Mouse (Mus musculus) neural tube, embryonic 15.5 days (tissue): ENCODE measurements around the gene Olfr775. TPM values are rescaled to one million over a fixed set of nuclear protein-coding genes. Genes with fewer than 3 reads are reported as not detected.

Experiments used
- ATAC-seq: fragments of 200-750 bp; cut with Nextera tagmentation; 2 replicates; pipeline ENCODE4 v1.8.0; 2017; ENCODE audit warnings: mild to moderate bottlenecking, moderate TSS enrichment, moderate library complexity; ENCODE audit not compliant: low FRiP score
- H3K27ac ChIP-seq: fragments of 300-500 bp; sonication (generic); replicated peaks from 2 replicates; pipeline ENCODE4 v1.5.1; 2015; ENCODE audit warnings: mild to moderate bottlenecking, inconsistent platforms
- H3K27me3 ChIP-seq: fragments of 300-500 bp; sonication (generic); replicated peaks from 2 replicates; pipeline ENCODE4 v1.6.1; 2015; ENCODE audit warnings: inconsistent platforms
- H3K36me3 ChIP-seq: fragments of 300-500 bp; sonication (generic); 2 replicates; pipeline ENCODE4 v1.6.1; 2015; ENCODE audit warnings: inconsistent platforms
- H3K4me1 ChIP-seq: fragments of 300-500 bp; sonication (generic); 2 replicates; pipeline ENCODE4 v1.6.1; 2015; ENCODE audit warnings: inconsistent platforms
- H3K4me2 ChIP-seq: fragments of 300-500 bp; sonication (generic); 2 replicates; pipeline ENCODE4 v1.6.1; 2015; ENCODE audit warnings: inconsistent platforms, mild to moderate bottlenecking, moderate library complexity
- H3K4me3 ChIP-seq: fragments of 300-500 bp; sonication (generic); replicated peaks from 2 replicates; pipeline ENCODE4 v1.5.1; 2015; ENCODE audit warnings: mild to moderate bottlenecking, inconsistent platforms
- H3K9ac ChIP-seq: fragments of 300-500 bp; sonication (generic); replicated peaks from 2 replicates; pipeline ENCODE4 v1.6.1; 2015; ENCODE audit warnings: mild to moderate bottlenecking, inconsistent platforms
- H3K9me3 ChIP-seq: fragments of 300-500 bp; sonication (generic); replicated peaks from 2 replicates; pipeline ENCODE4 v1.6.1; 2016; ENCODE audit warnings: inconsistent platforms
- WGBS: fragments of 180-500 bp; shearing (Covaris S2); methylation state at CpG from one replicate; pipeline ENCODE4 v1.1.7; 2015; ENCODE audit warnings: mixed read lengths; 5-methylcytosine and 5-hydroxymethylcytosine counted together
- polyA plus RNA-seq: library from polyadenylated mRNA; unstranded; fragments of >200 nt; fragmentation: Nextera tagmentation; extraction: Ambion mirVana; gene quantifications from 2 replicates; pipeline ENCODE4 v1.2.1, GENCODE M21; 2015

The Olfr775 gene
- polyA plus RNA-seq = not detected in 2 replicates

- no peak within 1 kb of the TSS for H3K4me3 ChIP-seq
- H3K27me3 ChIP-seq = no peaks in the 10 kb centered on the region
- H3K4me2 ChIP-seq = no peak within 1 kb of the TSS
- no peaks in the 10 kb centered on the region for H3K36me3 ChIP-seq
- no peak for ATAC-seq
- no peaks in the 10 kb centered on the region for H3K4me1 ChIP-seq
- H3K9ac ChIP-seq = no peak within 1 kb of the TSS
- H3K27ac ChIP-seq = no peak within 1 kb of the TSS
- 62% methylated on average over 3 of the region's 3 CpGs for WGBS
- H3K9me3 ChIP-seq = no peaks in the 10 kb centered on the region
Observed at GRCm38 (mm10) chr10:129248112-129248511, at the start of gene Olfr775. Olfr775 (plus strand) TSS chr10:129248412.

GRCm38 (mm10) chr10:129230737-129231136 is 17.5 kb upstream of the Olfr775 start:
- Histone ChIP-seq H3K36me3 (no peaks in the 10 kb centered on the region), H3K27ac (no peak overlapping the region), H3K4me3 (no peak overlapping the region), H3K9me3 (no peaks in the 10 kb centered on the region), H3K4me2 (no peak overlapping the region), H3K9ac (no peak overlapping the region), H3K4me1 (no peaks in the 10 kb centered on the region), H3K27me3 (no peaks in the 10 kb centered on the region)
- 84% methylated on average over 1 of the region's 1 CpGs for WGBS
- ATAC-seq = no peak

- ATAC-seq = no peak
- H3K4me3 ChIP-seq = no peak within 1 kb of the TSS
- no peaks in the 10 kb centered on the region for H3K36me3 ChIP-seq
- H3K27me3 ChIP-seq = no peaks in the 10 kb centered on the region
- H3K9ac ChIP-seq = no peak within 1 kb of the TSS
- no peaks in the 10 kb centered on the region for H3K4me1 ChIP-seq
- H3K27ac ChIP-seq = no peak within 1 kb of the TSS
- H3K9me3 ChIP-seq = no peaks in the 10 kb centered on the region
- WGBS = 80% methylated on average over 2 of the region's 2 CpGs
- H3K4me2 ChIP-seq = no peak within 1 kb of the TSS
Observed at GRCm38 (mm10) chr10:129235904-129236303, 12.3 kb upstream of the Olfr775 start, which contains the start of gene Olfr774. Olfr774 (plus strand) TSS chr10:129236204.

- no peaks in the 10 kb centered on the region for H3K4me1 ChIP-seq
- H3K36me3 ChIP-seq = no peaks in the 10 kb centered on the region
- no peak within 1 kb of the TSS for H3K4me2 ChIP-seq
- no peaks in the 10 kb centered on the region for H3K27me3 ChIP-seq
- no peaks in the 10 kb centered on the region for H3K9me3 ChIP-seq
- no peak within 1 kb of the TSS for H3K27ac ChIP-seq
- H3K4me3 ChIP-seq = no peak within 1 kb of the TSS
- no peak within 1 kb of the TSS for H3K9ac ChIP-seq
- ATAC-seq = no peak
Observed at GRCm38 (mm10) chr10:129258827-129259226, 10.6 kb downstream of the Olfr775 start, which contains the start of gene Olfr776. Olfr776 (plus strand) TSS chr10:129259127.

- no peak within 1 kb of the TSS for H3K27ac ChIP-seq
- ATAC-seq = no peak
- 92% methylated on average over 2 of the region's 2 CpGs for WGBS
- no peaks in the 10 kb centered on the region for H3K4me1 ChIP-seq
- H3K9ac ChIP-seq = no peak within 1 kb of the TSS
- H3K4me2 ChIP-seq = no peak within 1 kb of the TSS
- H3K4me3 ChIP-seq = no peak within 1 kb of the TSS
- no peaks in the 10 kb centered on the region for H3K27me3 ChIP-seq
- no peaks in the 10 kb centered on the region for H3K36me3 ChIP-seq
- no peaks in the 10 kb centered on the region for H3K9me3 ChIP-seq
Observed at GRCm38 (mm10) chr10:129271081-129271535, 22.9 kb downstream of the Olfr775 start, which contains the start of gene Olfr777. Olfr777 (minus strand) TSS chr10:129271485.

Other genes with a start within 250 kb of the Olfr775 start
- not detected in 2 replicates for gene Olfr763, start 237.6 kb upstream of the Olfr775 start, polyA plus RNA-seq
- gene Olfr764-ps1, start 208.5 kb upstream of the Olfr775 start, polyA plus RNA-seq = not detected in 2 replicates
- gene Olfr765, start 198.4 kb upstream of the Olfr775 start, polyA plus RNA-seq = not detected in 2 replicates
- not detected in 2 replicates for gene Olfr766-ps1, start 179.4 kb upstream of the Olfr775 start, polyA plus RNA-seq
- gene Olfr767, start 165.5 kb upstream of the Olfr775 start, polyA plus RNA-seq = not detected in 2 replicates
- gene Olfr768, start 149.0 kb upstream of the Olfr775 start, polyA plus RNA-seq = not detected in 2 replicates
- not detected in 2 replicates for gene Olfr769, start 130.6 kb upstream of the Olfr775 start, polyA plus RNA-seq
- not detected in 2 replicates for gene Olfr770, start 109.4 kb upstream of the Olfr775 start, polyA plus RNA-seq
- gene Olfr771, start 83.7 kb upstream of the Olfr775 start, polyA plus RNA-seq = not detected in 2 replicates
- gene Olfr772, start 70.5 kb upstream of the Olfr775 start, polyA plus RNA-seq = not detected in 2 replicates
- gene Olfr773, start 61.0 kb upstream of the Olfr775 start, polyA plus RNA-seq = not detected in 2 replicates
- gene Olfr774, start 12.2 kb upstream of the Olfr775 start, polyA plus RNA-seq = not detected in 2 replicates
- not detected in 2 replicates for gene Olfr776, start 10.7 kb downstream of the Olfr775 start, polyA plus RNA-seq
- gene Olfr777, start 23.1 kb downstream of the Olfr775 start, polyA plus RNA-seq = not detected in 2 replicates
- not detected in 2 replicates for gene Olfr780, start 69.7 kb downstream of the Olfr775 start, polyA plus RNA-seq
- gene Olfr781, start 80.4 kb downstream of the Olfr775 start, polyA plus RNA-seq = not detected in 2 replicates
- not detected in 2 replicates for gene Olfr782, start 100.4 kb downstream of the Olfr775 start, polyA plus RNA-seq
- gene Olfr784, start 135.7 kb downstream of the Olfr775 start, polyA plus RNA-seq = 0.14 TPM in 2 replicates
- not detected in 2 replicates for gene Olfr785, start 157.0 kb downstream of the Olfr775 start, polyA plus RNA-seq
- not detected in 2 replicates for gene Olfr786, start 178.9 kb downstream of the Olfr775 start, polyA plus RNA-seq
- not detected in 2 replicates for gene Olfr787, start 213.4 kb downstream of the Olfr775 start, polyA plus RNA-seq
- not detected in 2 replicates for gene Olfr788, start 222.6 kb downstream of the Olfr775 start, polyA plus RNA-seq
- not detected in 2 replicates for gene Olfr789, start 236.3 kb downstream of the Olfr775 start, polyA plus RNA-seq